Comparison of ENCODE assay signal across 8 mouse cellular contexts in the genomic region with DNA sequence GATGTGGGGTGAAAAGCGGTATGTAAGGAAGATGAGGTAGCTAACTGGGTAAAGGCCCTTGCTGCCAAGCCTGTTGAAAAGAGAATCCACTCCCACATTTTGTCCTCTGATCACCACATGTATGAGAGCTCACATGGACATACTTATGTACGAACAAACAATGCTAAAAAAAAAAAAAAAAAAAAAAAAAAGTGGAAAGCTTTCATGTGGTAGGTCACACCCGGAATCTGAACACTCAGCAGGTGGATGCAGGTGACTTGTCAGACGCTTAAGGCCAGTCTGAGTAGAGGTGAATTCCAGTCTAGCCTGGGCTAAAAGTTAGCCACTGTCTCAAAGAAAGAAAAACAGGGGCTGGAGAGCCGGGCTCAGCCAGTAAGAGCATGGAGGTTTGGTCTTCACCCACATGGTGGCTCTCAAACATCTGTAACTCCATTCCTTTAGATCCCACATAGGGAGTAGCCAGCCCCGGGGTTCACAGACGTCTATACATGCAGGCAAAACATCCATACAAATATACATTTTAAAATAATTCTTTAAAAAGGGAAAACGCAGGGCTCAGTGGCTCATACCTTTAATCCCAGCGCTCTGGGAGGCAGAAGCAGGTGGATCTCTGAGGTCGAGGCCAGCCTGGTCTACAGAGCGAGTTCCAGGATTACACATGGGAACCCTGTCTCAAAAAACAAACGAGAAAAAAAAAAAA. TPM values are rescaled to one million over a fixed set of nuclear protein-coding genes. Genes with fewer than 3 reads are reported as not detected.
A peak's percentile ranks its signal among the peaks of the same experiment; 100 is the strongest.
DNase-seq lines count a peak whose midpoint lies in the region; ATAC-seq and TF ChIP-seq lines count a peak whose summit lies in the region.

No protein-coding gene starts in this region.

- H3K9ac ChIP-seq in heart, adult 2 months (ENCODE audit: low read depth, low read length), result no peak overlapping the region
- 0 out of 2 replicates have a peak overlapping the region, but pooled peaks have one; percentile 25 for H3K9ac ChIP-seq in forebrain, embryonic 12.5 days
- H3K9ac ChIP-seq in liver, embryonic 12.5 days, result peak overlapping the region; percentile 77; the same call in 1 of the 2 replicates

- no peaks in the 10 kb centered on the region for H3K79me2 ChIP-seq in heart, adult 2 months (replicated peaks; ENCODE audit: control insufficient read depth, insufficient read depth, low read length)

- no peak for TF ChIP-seq POLR2A in heart, adult 2 months (IDR thresholded peaks at IDR 0.05; ENCODE audit: insufficient read depth, low read depth, low read length)

- peak overlapping the region; percentile 65 for H3K4me3 ChIP-seq in heart, adult 2 months
- H3K4me3 ChIP-seq in forebrain, embryonic 12.5 days (replicated peaks), result peak overlapping the region; percentile 59; the same call in 1 of the 2 replicates
- H3K4me3 ChIP-seq in liver, embryonic 12.5 days, result peak overlapping the region; percentile 71

- no peaks in the 10 kb centered on the region for H3K27me3 ChIP-seq in heart, adult 2 months (ENCODE audit: control insufficient read depth, insufficient read depth, low read length)
- H3K27me3 ChIP-seq in forebrain, embryonic 12.5 days, result peaks cover 7% of the 10 kb centered on the region
- H3K27me3 ChIP-seq in liver, embryonic 12.5 days (replicated peaks), result 0 out of 2 replicates have a peak, but pooled peaks cover 12% of the 10 kb centered on the region

- peak overlapping the region; percentile 72 for H3K27ac ChIP-seq in heart, adult 2 months
- no peak overlapping the region for H3K27ac ChIP-seq in forebrain, embryonic 12.5 days
- peak overlapping the region; percentile 90; the same call in 1 of the 2 replicates for H3K27ac ChIP-seq in liver, embryonic 12.5 days

- intact Hi-C loops in heart, adult 2 months (cut with DNase I), result loop anchor here (1.0 kb wide), 3 partner anchors 15 to 140 kb away; no protein-coding TSS in a partner anchor

- no peaks in the 10 kb centered on the region for H3K36me3 ChIP-seq in heart, adult 2 months (ENCODE audit: control insufficient read depth, insufficient read depth, low read length)
- H3K36me3 ChIP-seq in forebrain, embryonic 12.5 days (replicated peaks), result no peaks in the 10 kb centered on the region
- peaks cover 1% of the 10 kb centered on the region for H3K36me3 ChIP-seq in liver, embryonic 12.5 days

- peaks cover 1% of the 10 kb centered on the region; the same call in 1 of the 2 replicates for H3K4me1 ChIP-seq in heart, adult 2 months (ENCODE audit: control insufficient read depth, insufficient read depth, low read length)
- H3K4me1 ChIP-seq in forebrain, embryonic 12.5 days, result peaks cover 8% of the 10 kb centered on the region; the same call in 1 of the 2 replicates
- peaks cover 23% of the 10 kb centered on the region for H3K4me1 ChIP-seq in liver, embryonic 12.5 days

- WGBS in heart, adult 2 months, result 41% methylated on average over 12 of the region's 12 CpGs
- 44% methylated on average over 12 of the region's 12 CpGs for WGBS in forebrain, embryonic 12.5 days
- WGBS in liver, embryonic 12.5 days (ENCODE audit: insufficient replicate concordance), result 34% methylated on average over 12 of the region's 12 CpGs

- no peak for TF ChIP-seq CTCF in heart, adult 2 months (IDR thresholded peaks at IDR 0.05)

- H3K9me3 ChIP-seq in forebrain, embryonic 12.5 days, result no peaks in the 10 kb centered on the region
- H3K9me3 ChIP-seq in liver, embryonic 12.5 days (replicated peaks), result no peaks in the 10 kb centered on the region

- peak overlapping the region; percentile 76 for H3K4me2 ChIP-seq in forebrain, embryonic 12.5 days
- peak overlapping the region; percentile 95 for H3K4me2 ChIP-seq in liver, embryonic 12.5 days

- no peak for DNase-seq in heart, adult 2 months
- DNase-seq in heart, adult 18-20 months, result no peak
- peak; percentile 49 for DNase-seq in 416B (ENCODE audit: low read depth)
- no peak for DNase-seq in thymus, postnatal 0 days (ENCODE audit: low spot score)
- DNase-seq in left cerebral cortex, adult 9 months (ENCODE audit: low spot score in 2 of 2), result no peak

- ATAC-seq in forebrain, embryonic 12.5 days (ENCODE audit: low FRiP score), result 0 out of 2 replicates have a peak, but pooled peaks have one; percentile 1
- no peak for ATAC-seq in liver, embryonic 12.5 days
- no peak for ATAC-seq in monocyte, adult 5-6 weeks (replicated peaks; ENCODE audit: insufficient number of reproducible peaks, low FRiP score, low TSS enrichment, poor library complexity, severe bottlenecking)

- TF ChIP-seq EP300 in heart, adult 2 months (IDR thresholded peaks at IDR 0.05; ENCODE audit: insufficient read depth, low read depth, low read length), result no peak

RNA-seq across cellular contexts. Expression of a gene that starts 5.8 kb away (rescaled TPM):
- 1 to 10 TPM; 3.2 to 4.6 TPM for total RNA-seq in heart, adult 2 months (2021)
- polyA plus RNA-seq in heart, adult 2 months (2012; rRNA removed), result 5.9 and 6.5 TPM in 2 replicates
- 1 to 10 TPM; 4.6 to 5.0 TPM for total RNA-seq in heart, adult 18-20 months (2021)
- polyA plus RNA-seq in forebrain, embryonic 12.5 days (2016; fragmentation: Nextera tagmentation; extraction: Ambion mirVana), result 20.9 and 23.5 TPM in 2 replicates
- polyA plus RNA-seq in liver, embryonic 12.5 days (2016; fragmentation: Nextera tagmentation; extraction: Ambion mirVana), result 39.1 and 41.1 TPM in 2 replicates
- 32.2 and 37.8 TPM in 2 replicates for polyA plus RNA-seq in thymus, postnatal 0 days (2015; fragmentation: Nextera tagmentation; extraction: Ambion mirVana)
- 21.0 to 38.4 TPM (median 29.3 TPM) in 3 replicates for total RNA-seq in monocyte, adult 5-6 weeks (2017)

RNA-seq across cellular contexts. Expression of a gene that starts 5.9 kb away (rescaled TPM):
- total RNA-seq in heart, adult 2 months (2021), result 10 to 100 TPM in 1 of 2 experiments, 1 to 10 TPM in 1; 9.3 to 11.2 TPM
- 9.5 and 10.3 TPM in 2 replicates for polyA plus RNA-seq in heart, adult 2 months (2012; rRNA removed)
- total RNA-seq in heart, adult 18-20 months (2021), result 10 to 100 TPM; 13.8 to 14.8 TPM
- 54.0 and 55.8 TPM in 2 replicates for polyA plus RNA-seq in forebrain, embryonic 12.5 days (2016; fragmentation: Nextera tagmentation; extraction: Ambion mirVana)
- polyA plus RNA-seq in liver, embryonic 12.5 days (2016; fragmentation: Nextera tagmentation; extraction: Ambion mirVana), result 33.9 and 34.7 TPM in 2 replicates
- 49.7 and 50.4 TPM in 2 replicates for polyA plus RNA-seq in thymus, postnatal 0 days (2015; fragmentation: Nextera tagmentation; extraction: Ambion mirVana)
- 34.5 to 51.7 TPM (median 50.6 TPM) in 3 replicates for total RNA-seq in monocyte, adult 5-6 weeks (2017)

RNA-seq across cellular contexts. Expression of a gene that starts 20.4 kb away (rescaled TPM):
- 10 to 100 TPM; 12.8 to 13.0 TPM for total RNA-seq in heart, adult 2 months (2021)
- polyA plus RNA-seq in heart, adult 2 months (2012; rRNA removed), result 17.9 and 25.3 TPM in 2 replicates
- 10 to 100 TPM; 14.1 TPM for total RNA-seq in heart, adult 18-20 months (2021)
- 17.1 and 20.6 TPM in 2 replicates for polyA plus RNA-seq in forebrain, embryonic 12.5 days (2016; fragmentation: Nextera tagmentation; extraction: Ambion mirVana)
- 44.8 and 49.1 TPM in 2 replicates for polyA plus RNA-seq in liver, embryonic 12.5 days (2016; fragmentation: Nextera tagmentation; extraction: Ambion mirVana)
- polyA plus RNA-seq in thymus, postnatal 0 days (2015; fragmentation: Nextera tagmentation; extraction: Ambion mirVana), result 59.3 and 61.2 TPM in 2 replicates
- total RNA-seq in monocyte, adult 5-6 weeks (2017), result 47.3 to 59.4 TPM (median 52.0 TPM) in 3 replicates

RNA-seq across cellular contexts. Expression of a gene that starts 49.9 kb away (rescaled TPM):
- total RNA-seq in heart, adult 2 months (2021), result 1 to 10 TPM; 7.4 to 9.4 TPM
- polyA plus RNA-seq in heart, adult 2 months (2012; rRNA removed), result 10.1 and 12.6 TPM in 2 replicates
- total RNA-seq in heart, adult 18-20 months (2021), result 1 to 10 TPM; 6.9 to 8.3 TPM
- polyA plus RNA-seq in forebrain, embryonic 12.5 days (2016; fragmentation: Nextera tagmentation; extraction: Ambion mirVana), result 55.1 and 56.5 TPM in 2 replicates
- 37.1 and 37.2 TPM in 2 replicates for polyA plus RNA-seq in liver, embryonic 12.5 days (2016; fragmentation: Nextera tagmentation; extraction: Ambion mirVana)
- polyA plus RNA-seq in thymus, postnatal 0 days (2015; fragmentation: Nextera tagmentation; extraction: Ambion mirVana), result 25.7 and 27.0 TPM in 2 replicates
- 8.2 to 14.2 TPM (median 11.6 TPM) in 3 replicates for total RNA-seq in monocyte, adult 5-6 weeks (2017)
